Mouse (Mus musculus) lung, postnatal 0 days (tissue): ENCODE data around the gene Tmem214.

ENCODE experiments used
- CTCF ChIP-seq: IDR thresholded peaks from 2 replicates; pipeline ENCODE4 v1.5.1; 2016; ENCODE audit warnings: antibody characterized with exemption, mild to moderate bottlenecking
- EP300 ChIP-seq: IDR thresholded peaks from 2 replicates; pipeline ENCODE4 v1.6.1; 2016; ENCODE audit warnings: antibody characterized with exemption, mild to moderate bottlenecking, control low read depth

DNA sequence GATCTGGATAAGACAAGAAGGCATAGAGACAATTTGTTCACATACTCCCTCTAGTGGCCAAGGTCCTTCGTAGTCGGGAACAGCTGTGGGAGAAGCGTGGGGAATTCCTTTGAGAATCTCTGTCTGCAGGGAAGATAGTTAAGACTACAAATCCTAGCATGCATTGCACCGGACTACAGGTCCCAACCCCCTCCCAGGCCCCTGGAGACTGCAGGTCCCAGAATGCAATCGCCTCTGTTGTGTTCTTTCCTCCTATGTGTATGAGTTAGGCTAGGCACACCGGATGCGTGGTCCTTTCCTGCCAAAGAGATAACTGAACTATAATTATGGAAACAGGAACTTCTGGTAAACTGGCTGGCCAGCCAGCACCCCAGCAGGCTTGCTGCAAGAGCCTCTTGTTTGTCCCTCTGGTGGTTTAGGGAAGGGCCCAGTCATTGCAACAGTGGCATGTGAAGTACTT is 48.2 kb downstream of the Tmem214 start:
- peak; percentile 93 for TF ChIP-seq EP300
- TF ChIP-seq CTCF, result peak; percentile 87
